Mouse (Mus musculus) kidney, embryonic 16.5 days (tissue): ENCODE measurements around the gene Commd1. TPM values are rescaled to one million over a fixed set of nuclear protein-coding genes. Genes with fewer than 3 reads are reported as not detected.

Experiments used
- ATAC-seq: fragments of 200-750 bp; cut with Nextera tagmentation; 2 replicates; pipeline ENCODE4 v1.8.0; 2017; ENCODE audit warnings: moderate TSS enrichment; ENCODE audit not compliant: low FRiP score, low TSS enrichment
- H3K27ac ChIP-seq: fragments of 300-500 bp; sonication (generic); 2 replicates; pipeline ENCODE4 v1.5.1; 2014; ENCODE audit warnings: low read length
- H3K27me3 ChIP-seq: fragments of 300-500 bp; sonication (generic); 2 replicates; pipeline ENCODE4 v1.6.1; 2014; ENCODE audit warnings: low read length, control low read depth, mixed read lengths; ENCODE audit not compliant: insufficient read depth
- H3K36me3 ChIP-seq: fragments of 300-500 bp; sonication (generic); 2 replicates; pipeline ENCODE4 v1.6.1; 2014; ENCODE audit warnings: low read length, control low read depth, mixed read lengths; ENCODE audit not compliant: insufficient read depth
- H3K4me1 ChIP-seq: fragments of 300-500 bp; sonication (generic); 2 replicates; pipeline ENCODE4 v1.6.1; 2014; ENCODE audit warnings: low read length, control low read depth, mixed read lengths; ENCODE audit not compliant: insufficient read depth
- H3K4me2 ChIP-seq: fragments of 300-500 bp; sonication (generic); replicated peaks from 2 replicates; pipeline ENCODE4 v1.6.1; 2014; ENCODE audit warnings: low read depth, low read length
- H3K4me3 ChIP-seq: fragments of 300-500 bp; sonication (generic); 2 replicates; pipeline ENCODE4 v1.5.1; 2014; ENCODE audit warnings: mild to moderate bottlenecking, low read length
- H3K9ac ChIP-seq: fragments of 300-500 bp; sonication (generic); replicated peaks from 2 replicates; pipeline ENCODE4 v1.6.1; 2014; ENCODE audit warnings: low read length
- H3K9me3 ChIP-seq: fragments of 300-500 bp; sonication (generic); 2 replicates; pipeline ENCODE4 v1.6.1; 2016; ENCODE audit warnings: low read length, control low read depth
- WGBS: fragments of 180-500 bp; shearing (Covaris S2); extraction: QIAGEN DNeasy Blood & Tissue Kit; methylation state at CpG from one replicate; pipeline ENCODE4 v1.1.7; 2014; 5-methylcytosine and 5-hydroxymethylcytosine counted together
- polyA plus RNA-seq: library from polyadenylated mRNA; unstranded; fragments of >200 nt; fragmentation: Nextera tagmentation; extraction: Ambion mirVana; gene quantifications from 2 replicates; pipeline ENCODE4 v1.2.1, GENCODE M21; 2015

Commd1 gene
- polyA plus RNA-seq, 1 experiment from 2014 or later = 385 TPM

DNA sequence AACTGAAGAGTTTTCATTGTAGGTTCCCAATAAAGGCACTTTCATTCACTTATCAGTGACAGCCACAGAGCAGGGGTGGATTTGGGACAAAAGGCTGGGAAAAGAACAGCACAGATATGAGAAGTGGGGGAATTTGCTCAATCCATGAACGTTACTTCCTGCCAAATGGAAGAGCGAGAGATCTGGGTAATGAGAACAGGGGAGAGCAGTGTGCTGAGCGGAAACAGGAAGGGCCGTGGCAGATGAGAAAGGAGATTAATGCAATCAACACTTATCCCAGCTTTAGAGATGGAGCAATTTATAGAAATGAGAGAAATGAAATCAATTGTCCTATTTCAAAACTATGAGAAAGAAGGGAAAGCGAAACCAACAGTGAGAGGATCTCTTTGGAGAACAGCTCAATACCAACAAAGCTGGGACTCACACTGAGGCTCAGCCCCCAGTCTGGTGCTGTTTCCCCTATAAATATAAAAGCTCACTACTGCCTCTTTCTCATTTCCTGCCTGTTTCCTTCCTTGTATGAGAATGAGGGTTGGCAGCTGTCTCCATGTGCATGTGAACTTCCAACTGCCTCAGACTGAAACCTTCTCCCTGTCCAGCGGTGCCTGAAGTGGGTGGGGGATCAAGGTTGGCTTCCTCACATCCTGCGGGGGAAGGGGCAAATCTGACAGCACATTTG lies 110.4 kb downstream of the Commd1 start:
- WGBS = 39% methylated on average over 7 of the region's 7 CpGs
- no peaks in the 10 kb centered on the region for H3K36me3 ChIP-seq
- no peaks in the 10 kb centered on the region for H3K9me3 ChIP-seq
- peak overlapping the region; percentile 7 for H3K4me2 ChIP-seq
- H3K4me3 ChIP-seq = no peak overlapping the region
- peak overlapping the region; percentile 59 for H3K27ac ChIP-seq
- no peak overlapping the region for H3K9ac ChIP-seq
- H3K4me1 ChIP-seq = peaks cover 6% of the 10 kb centered on the region
- H3K27me3 ChIP-seq = no peaks in the 10 kb centered on the region
- ATAC-seq = peak; percentile 65; the same call in 1 of the 2 replicates

DNA sequence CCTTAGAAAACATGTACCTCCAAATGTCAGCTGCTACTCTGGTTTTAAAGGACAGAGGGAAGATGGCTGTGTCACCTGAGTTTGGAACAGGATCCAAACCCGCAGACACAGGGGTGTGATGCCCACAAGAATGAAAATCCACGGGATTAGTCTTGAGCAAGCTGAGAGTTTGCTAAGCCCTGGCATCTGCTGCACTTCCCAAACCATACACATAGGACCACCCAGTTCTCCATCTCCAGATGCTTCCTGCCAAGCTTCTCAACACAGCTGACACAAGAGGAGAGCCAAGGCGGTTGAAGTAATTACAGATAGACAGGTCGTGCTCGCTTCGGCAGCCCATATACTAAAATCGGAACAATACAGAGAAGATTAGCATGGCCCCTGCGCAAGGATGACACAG lies 113.6 kb downstream of the Commd1 start:
- no peaks in the 10 kb centered on the region for H3K36me3 ChIP-seq
- peaks cover under 1% of the 10 kb centered on the region; the same call in 1 of the 2 replicates for H3K27me3 ChIP-seq
- ATAC-seq = no peak
- no peak overlapping the region for H3K4me3 ChIP-seq
- H3K27ac ChIP-seq = no peak overlapping the region
- H3K4me2 ChIP-seq = no peak overlapping the region
- H3K4me1 ChIP-seq = peaks cover 6% of the 10 kb centered on the region
- H3K9me3 ChIP-seq = no peaks in the 10 kb centered on the region
- no peak overlapping the region for H3K9ac ChIP-seq
- 83% methylated on average over 8 of the region's 8 CpGs for WGBS

DNA sequence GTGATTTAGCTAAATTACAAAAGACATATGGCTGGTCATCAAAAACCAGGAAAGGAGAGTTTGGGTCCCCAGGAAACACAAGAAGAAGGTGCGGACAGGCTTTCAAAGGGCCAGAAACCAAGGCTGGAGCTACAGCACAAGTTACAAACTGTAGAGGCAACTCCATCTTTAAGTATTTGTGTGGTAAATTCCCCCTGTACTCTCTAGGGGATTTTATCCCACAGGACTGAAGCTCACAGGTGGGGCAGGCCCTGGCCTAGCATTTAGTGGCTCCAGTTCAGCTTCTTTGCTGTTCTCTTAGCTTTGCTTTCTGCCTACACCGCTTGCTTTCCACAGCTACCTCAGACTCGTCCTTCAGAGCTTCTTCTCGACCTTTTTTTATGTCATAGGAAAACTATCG lies 114.5 kb downstream of the Commd1 start:
- H3K36me3 ChIP-seq = no peaks in the 10 kb centered on the region
- H3K27me3 ChIP-seq = peaks cover 6% of the 10 kb centered on the region; the same call in 1 of the 2 replicates
- no peak overlapping the region for H3K4me3 ChIP-seq
- 92% methylated on average over 5 of the region's 5 CpGs for WGBS
- no peak for ATAC-seq
- H3K27ac ChIP-seq = no peak overlapping the region
- H3K4me2 ChIP-seq = no peak overlapping the region
- peaks cover 3% of the 10 kb centered on the region for H3K4me1 ChIP-seq
- H3K9me3 ChIP-seq = no peaks in the 10 kb centered on the region
- H3K9ac ChIP-seq = no peak overlapping the region

DNA sequence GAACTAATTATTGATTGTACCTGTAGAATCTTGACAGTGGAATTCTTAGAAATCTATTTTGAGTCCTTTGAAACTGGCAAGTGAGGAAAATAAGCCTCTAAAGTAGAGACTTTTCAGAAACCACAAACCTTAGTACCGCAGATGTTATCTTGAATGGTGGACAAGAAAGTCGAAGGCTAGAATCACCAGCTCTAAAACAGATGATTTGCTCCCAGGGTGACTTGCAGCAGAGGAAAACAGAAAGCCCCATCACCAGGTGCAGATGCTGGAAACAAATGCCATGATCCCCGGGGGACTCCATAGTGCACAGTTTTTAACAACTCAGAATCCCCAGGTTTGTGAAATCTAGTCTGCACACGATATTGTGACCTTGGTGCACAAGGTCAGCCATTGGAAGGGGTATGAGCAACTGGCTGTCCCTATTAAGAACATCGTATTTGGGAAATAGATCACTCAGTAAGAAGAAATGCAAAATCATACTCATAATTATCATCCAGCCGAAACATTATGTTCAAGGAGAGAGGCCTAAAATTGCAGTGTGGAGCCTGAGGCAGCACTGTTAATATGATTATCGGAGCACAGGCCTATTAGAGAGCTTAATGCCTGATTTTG lies 116.4 kb downstream of the Commd1 start:
- no peak overlapping the region for H3K4me2 ChIP-seq
- ATAC-seq = no peak
- H3K27me3 ChIP-seq = peaks cover 9% of the 10 kb centered on the region; the same call in 1 of the 2 replicates
- 87% methylated on average over 7 of the region's 7 CpGs for WGBS
- peaks cover 2% of the 10 kb centered on the region; the same call in 1 of the 2 replicates for H3K4me1 ChIP-seq
- H3K36me3 ChIP-seq = no peaks in the 10 kb centered on the region
- no peak overlapping the region for H3K4me3 ChIP-seq
- no peak overlapping the region for H3K9ac ChIP-seq
- no peaks in the 10 kb centered on the region for H3K9me3 ChIP-seq
- H3K27ac ChIP-seq = no peak overlapping the region

DNA sequence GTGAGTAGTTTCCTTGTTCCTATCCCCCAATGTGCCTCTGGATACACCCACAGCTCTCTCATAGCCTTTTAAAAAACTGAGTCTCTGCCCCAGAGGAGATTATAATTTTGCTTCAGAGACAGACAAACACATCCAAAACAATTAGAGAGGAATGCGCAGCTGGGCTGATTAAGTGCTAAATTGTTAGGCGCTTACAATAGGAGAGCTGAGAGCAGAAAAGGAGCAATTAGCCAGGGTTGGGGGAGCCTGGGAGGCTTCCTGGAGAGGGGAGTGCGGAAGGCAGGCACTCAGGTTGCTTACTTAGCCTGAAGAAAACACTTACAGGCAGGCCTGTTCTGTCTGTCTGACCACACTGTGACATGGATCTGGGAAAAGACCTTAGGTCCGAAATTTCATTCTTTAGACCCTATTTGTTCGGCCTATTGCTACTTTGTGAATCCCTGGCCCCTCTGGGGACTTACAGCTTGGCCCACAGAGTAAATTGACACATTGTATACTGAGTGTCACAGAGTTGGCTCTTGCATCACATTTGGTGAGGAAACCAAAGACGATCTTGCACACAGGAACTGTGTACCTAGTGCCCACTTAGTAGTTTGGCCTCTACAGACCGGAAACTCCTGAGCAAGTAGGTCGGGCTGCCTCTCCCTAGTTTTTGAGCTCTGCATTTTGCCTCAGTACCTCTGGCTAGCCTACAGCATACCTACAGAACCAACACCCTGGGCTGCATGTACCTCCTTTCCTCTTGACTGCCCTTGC lies 117.7 kb downstream of the Commd1 start:
- Histone ChIP-seq H3K4me2 (no peak overlapping the region), H3K27ac (no peak overlapping the region)
- WGBS = 71% methylated on average over 8 of the region's 8 CpGs

DNA sequence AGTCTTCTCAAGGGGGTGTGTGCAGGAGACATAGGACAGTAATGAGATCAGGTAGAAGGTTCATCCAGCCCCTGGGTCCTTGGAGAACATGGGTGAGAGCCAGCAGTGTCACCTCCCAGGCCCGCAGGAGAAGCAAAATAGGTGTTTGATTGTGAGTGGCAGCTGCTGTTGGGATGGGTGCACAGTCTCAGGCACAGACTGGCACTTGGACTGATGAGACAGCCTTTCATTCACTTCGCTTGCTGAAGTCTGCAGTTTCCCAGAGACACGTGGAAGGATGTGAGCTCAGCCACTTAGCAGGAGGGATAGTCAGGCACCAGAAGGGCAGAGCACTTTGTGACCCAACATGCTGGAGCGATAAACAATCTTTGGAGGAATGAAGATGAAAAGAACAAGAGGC lies 118.6 kb downstream of the Commd1 start:
- Histone ChIP-seq H3K4me2 (no peak overlapping the region), H3K4me1 (peaks cover 14% of the 10 kb centered on the region), H3K9ac (no peak overlapping the region), H3K27me3 (peaks cover 9% of the 10 kb centered on the region; the same call in 1 of the 2 replicates), H3K4me3 (no peak overlapping the region), H3K36me3 (no peaks in the 10 kb centered on the region), H3K9me3 (no peaks in the 10 kb centered on the region), H3K27ac (no peak overlapping the region)
- 51% methylated on average over 4 of the region's 4 CpGs for WGBS
- ATAC-seq = no peak

More for the DNA sequence above, 117.7 kb downstream of the Commd1 start:
- no peak overlapping the region for H3K4me3 ChIP-seq
- H3K4me1 ChIP-seq = peaks cover 10% of the 10 kb centered on the region; the same call in 1 of the 2 replicates
- no peaks in the 10 kb centered on the region for H3K9me3 ChIP-seq
- H3K9ac ChIP-seq = no peak overlapping the region
- H3K36me3 ChIP-seq = no peaks in the 10 kb centered on the region
- H3K27me3 ChIP-seq = peaks cover 9% of the 10 kb centered on the region; the same call in 1 of the 2 replicates
- ATAC-seq = no peak

DNA sequence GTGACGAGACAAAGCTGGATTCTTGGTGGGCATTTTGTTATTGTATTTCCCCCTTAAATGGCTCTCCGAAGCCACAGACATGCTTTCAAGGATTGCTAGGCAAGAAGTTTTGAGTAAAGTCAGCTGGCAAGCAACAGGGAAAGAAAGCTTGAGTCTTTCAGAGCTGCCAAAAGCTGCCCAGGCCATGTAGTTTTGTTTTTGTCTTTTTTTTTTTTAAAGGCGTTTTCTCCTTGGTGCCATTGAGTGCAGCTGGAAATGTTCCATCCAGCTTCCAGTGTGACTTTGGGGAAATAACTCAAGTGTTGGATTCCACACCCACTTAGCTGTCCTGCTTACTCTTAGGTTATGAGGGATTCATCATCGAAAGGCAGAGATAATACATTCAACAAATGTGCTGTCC lies 120.9 kb downstream of the Commd1 start:
- no peak for ATAC-seq
- H3K4me1 ChIP-seq = peaks cover 27% of the 10 kb centered on the region
- H3K4me3 ChIP-seq = no peak overlapping the region
- no peak overlapping the region for H3K27ac ChIP-seq
- H3K36me3 ChIP-seq = no peaks in the 10 kb centered on the region
- no peak overlapping the region; the same call in 1 of the 2 replicates for H3K4me2 ChIP-seq
- 56% methylated on average over 4 of the region's 4 CpGs for WGBS
- no peaks in the 10 kb centered on the region for H3K9me3 ChIP-seq
- peaks cover 23% of the 10 kb centered on the region; the same call in 1 of the 2 replicates for H3K27me3 ChIP-seq
- H3K9ac ChIP-seq = no peak overlapping the region

DNA sequence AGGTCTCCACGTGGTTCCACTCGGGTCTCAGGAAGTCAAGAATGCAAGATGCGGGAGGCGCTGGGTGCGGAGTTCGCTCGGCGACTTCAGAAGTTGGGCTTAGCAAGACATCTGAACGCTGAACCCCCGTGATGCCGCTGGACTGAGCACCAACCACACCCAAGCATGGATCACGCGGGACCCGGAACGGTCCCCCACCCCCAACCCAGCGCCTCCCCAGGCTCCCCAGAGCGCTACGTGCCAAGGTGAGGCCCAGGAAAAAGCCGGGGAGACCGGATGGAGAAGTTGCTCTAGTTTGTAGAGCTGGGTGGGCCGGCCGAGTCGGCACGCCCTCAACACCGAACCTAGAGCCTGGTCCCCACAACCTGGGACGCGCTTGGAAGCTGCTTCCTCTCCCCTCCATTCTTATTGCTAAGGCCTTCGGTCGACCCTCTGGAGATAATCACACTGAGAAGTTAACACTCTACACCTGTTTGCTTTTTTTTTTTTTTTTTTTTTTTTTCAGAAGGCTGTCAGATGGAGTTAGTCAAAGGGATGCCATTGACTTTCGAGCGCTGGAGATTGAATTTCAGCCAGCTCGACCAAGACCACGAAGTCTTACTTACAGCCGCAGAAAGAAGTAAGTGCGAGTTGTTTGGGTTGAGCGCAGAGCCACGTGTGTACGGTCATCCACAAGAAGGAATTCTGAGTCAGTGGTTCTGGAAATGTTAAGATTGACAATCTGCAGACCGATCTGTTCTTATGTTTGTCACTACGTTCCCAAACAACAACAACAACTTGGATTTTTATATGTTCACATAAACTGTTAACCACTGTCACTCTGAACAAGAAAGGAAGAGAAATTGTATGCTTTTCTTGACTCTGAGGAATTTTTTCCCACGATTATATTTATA lies 121.6 kb downstream of the Commd1 start, which contains the start of gene B3gnt2:
TSS of gene B3gnt2 (minus strand) at position 627 of the 893 bp plus-strand sequence.
- 4% methylated on average over 40 of the region's 41 CpGs for WGBS
- H3K4me2 ChIP-seq = peak within 1 kb of the TSS; percentile 93

More for the DNA sequence above, 121.6 kb downstream of the Commd1 start, which contains the start of gene B3gnt2:
- no peaks in the 10 kb centered on the region for H3K36me3 ChIP-seq
- peak within 1 kb of the TSS; percentile 91 for H3K27ac ChIP-seq
- peak; percentile 28 for ATAC-seq
- no peaks in the 10 kb centered on the region for H3K9me3 ChIP-seq
- peaks cover 23% of the 10 kb centered on the region; the same call in 1 of the 2 replicates for H3K27me3 ChIP-seq
- H3K9ac ChIP-seq = peak within 1 kb of the TSS; percentile 87
- peak within 1 kb of the TSS; percentile 90 for H3K4me3 ChIP-seq
- H3K4me1 ChIP-seq = peaks cover 30% of the 10 kb centered on the region
